Mouse (Mus musculus) hindbrain, embryonic 11.5 days (tissue): ENCODE data around the gene Rab30. TPM values are rescaled to one million over a fixed set of nuclear protein-coding genes. Genes with fewer than 3 reads are reported as not detected.

Experiments used
- ATAC-seq: fragments of 200-750 bp; cut with Nextera tagmentation; 2 replicates; pipeline ENCODE4 v1.8.0; 2017; ENCODE audit warnings: mild to moderate bottlenecking, moderate TSS enrichment, moderate library complexity; ENCODE audit not compliant: low FRiP score
- DNase-seq: peaks from one replicate; pipeline ENCODE4 v3.0.0-alpha.2; 2015; ENCODE audit warnings: low spot score
- H3K27ac ChIP-seq: fragments of 300-500 bp; sonication (generic); 2 replicates; pipeline ENCODE4 v1.5.1; 2014; ENCODE audit warnings: mild to moderate bottlenecking, low read depth, low read length
- H3K27me3 ChIP-seq: fragments of 300-500 bp; sonication (generic); 2 replicates; pipeline ENCODE4 v1.6.1; 2014; ENCODE audit warnings: mild to moderate bottlenecking, low read length, moderate library complexity, mixed read lengths; ENCODE audit not compliant: control insufficient read depth, insufficient read depth
- H3K36me3 ChIP-seq: fragments of 300-500 bp; sonication (generic); 2 replicates; pipeline ENCODE4 v1.6.1; 2014; ENCODE audit warnings: mild to moderate bottlenecking, low read length, moderate library complexity, mixed read lengths; ENCODE audit not compliant: control insufficient read depth, insufficient read depth
- H3K4me1 ChIP-seq: fragments of 300-500 bp; sonication (generic); replicated peaks from 2 replicates; pipeline ENCODE4 v1.6.1; 2014; ENCODE audit warnings: low read length, mixed read lengths; ENCODE audit not compliant: control insufficient read depth, insufficient read depth
- H3K4me2 ChIP-seq: fragments of 300-500 bp; sonication (generic); replicated peaks from 2 replicates; pipeline ENCODE4 v1.6.1; 2014; ENCODE audit warnings: mild to moderate bottlenecking, low read depth, low read length
- H3K4me3 ChIP-seq: fragments of 300-500 bp; sonication (generic); 2 replicates; pipeline ENCODE4 v1.5.1; 2014; ENCODE audit warnings: low read depth, low read length
- H3K9ac ChIP-seq: fragments of 300-500 bp; sonication (generic); 2 replicates; pipeline ENCODE4 v1.6.1; 2014; ENCODE audit warnings: low read depth, low read length
- H3K9me3 ChIP-seq: fragments of 300-500 bp; sonication (generic); 2 replicates; pipeline ENCODE4 v1.6.1; 2016; ENCODE audit warnings: low read length; ENCODE audit not compliant: control insufficient read depth
- WGBS: fragments of 180-500 bp; shearing (Covaris S2); extraction: QIAGEN DNeasy Blood & Tissue Kit; methylation state at CpG from one replicate; pipeline ENCODE4 v1.1.7; 2014; 5-methylcytosine and 5-hydroxymethylcytosine counted together
- polyA plus RNA-seq: library from polyadenylated mRNA; unstranded; fragments of >200 nt; fragmentation: Nextera tagmentation; extraction: Ambion mirVana; gene quantifications from 2 replicates; pipeline ENCODE4 v1.2.1, GENCODE M21; 2014

Rab30 gene
- polyA plus RNA-seq, 1 experiment from 2014 or later: 24.5 TPM

DNA sequence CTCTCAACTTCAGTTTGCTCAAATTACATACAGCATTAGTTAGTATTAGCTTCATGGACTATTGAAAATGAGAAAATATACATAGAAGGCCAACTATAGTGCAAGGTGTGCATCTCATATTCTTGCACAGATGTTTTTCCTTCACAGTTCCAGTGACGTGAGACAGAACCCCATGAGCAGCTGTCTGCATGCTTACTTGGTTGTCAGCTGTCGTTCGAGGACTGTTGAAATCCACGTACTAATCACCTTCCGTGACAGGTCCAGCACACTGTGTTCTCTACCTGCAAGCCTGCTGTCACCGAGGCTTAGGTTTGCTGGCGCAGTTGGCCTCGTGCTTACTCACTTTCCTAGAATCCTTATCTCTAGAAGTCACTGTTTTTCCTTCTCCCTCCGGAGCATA lies 76.5 kb downstream of the Rab30 start:
- Histone ChIP-seq H3K27ac (no peak overlapping the region), H3K4me2 (no peak overlapping the region), H3K27me3 (no peaks in the 10 kb centered on the region), H3K4me1 (no peaks in the 10 kb centered on the region), H3K4me3 (no peak overlapping the region), H3K9ac (no peak overlapping the region), H3K36me3 (no peaks in the 10 kb centered on the region), H3K9me3 (no peaks in the 10 kb centered on the region)
- WGBS: 90% methylated on average over 9 of the region's 9 CpGs
- ATAC-seq (no peak), DNase-seq (no peak)

DNA sequence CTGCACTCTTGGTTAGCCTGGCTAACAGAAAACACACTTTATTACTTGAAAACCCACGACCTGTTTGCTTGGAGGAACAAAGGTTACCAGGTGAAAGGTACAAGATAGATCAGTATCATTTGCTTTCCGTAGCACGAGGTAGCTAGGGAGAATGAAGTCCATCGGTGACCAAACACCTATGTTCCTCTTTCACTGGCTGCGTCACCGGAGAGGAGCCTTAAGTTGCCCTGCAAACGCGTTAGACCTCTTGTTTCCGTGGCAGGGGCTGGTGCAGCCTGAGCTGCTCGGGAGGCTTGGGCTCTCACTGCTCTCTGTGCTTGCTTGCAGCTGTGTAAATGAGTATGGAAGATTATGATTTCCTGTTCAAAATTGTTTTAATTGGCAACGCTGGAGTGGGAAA lies 78.3 kb downstream of the Rab30 start:
- no peak overlapping the region for H3K4me3 ChIP-seq
- ATAC-seq: no peak
- H3K4me2 ChIP-seq: no peak overlapping the region
- DNase-seq: no peak
- no peak overlapping the region for H3K9ac ChIP-seq
- no peaks in the 10 kb centered on the region for H3K36me3 ChIP-seq
- no peaks in the 10 kb centered on the region for H3K9me3 ChIP-seq
- H3K27me3 ChIP-seq: no peaks in the 10 kb centered on the region
- H3K4me1 ChIP-seq: no peaks in the 10 kb centered on the region
- H3K27ac ChIP-seq: no peak overlapping the region
- 89% methylated on average over 11 of the region's 11 CpGs for WGBS

- no peak overlapping the region for H3K27ac ChIP-seq
- 93% methylated on average over 1 of the region's 1 CpGs for WGBS
- no peak overlapping the region for H3K4me3 ChIP-seq
- no peaks in the 10 kb centered on the region for H3K36me3 ChIP-seq
- ATAC-seq (no peak), DNase-seq (no peak)
- no peak overlapping the region for H3K4me2 ChIP-seq
- no peaks in the 10 kb centered on the region for H3K27me3 ChIP-seq
- H3K4me1 ChIP-seq: no peaks in the 10 kb centered on the region
- H3K9ac ChIP-seq: no peak overlapping the region
- no peaks in the 10 kb centered on the region for H3K9me3 ChIP-seq
Measured at GRCm38 (mm10) chr7:92820410-92820809, 79.0 kb downstream of the Rab30 start.

DNA sequence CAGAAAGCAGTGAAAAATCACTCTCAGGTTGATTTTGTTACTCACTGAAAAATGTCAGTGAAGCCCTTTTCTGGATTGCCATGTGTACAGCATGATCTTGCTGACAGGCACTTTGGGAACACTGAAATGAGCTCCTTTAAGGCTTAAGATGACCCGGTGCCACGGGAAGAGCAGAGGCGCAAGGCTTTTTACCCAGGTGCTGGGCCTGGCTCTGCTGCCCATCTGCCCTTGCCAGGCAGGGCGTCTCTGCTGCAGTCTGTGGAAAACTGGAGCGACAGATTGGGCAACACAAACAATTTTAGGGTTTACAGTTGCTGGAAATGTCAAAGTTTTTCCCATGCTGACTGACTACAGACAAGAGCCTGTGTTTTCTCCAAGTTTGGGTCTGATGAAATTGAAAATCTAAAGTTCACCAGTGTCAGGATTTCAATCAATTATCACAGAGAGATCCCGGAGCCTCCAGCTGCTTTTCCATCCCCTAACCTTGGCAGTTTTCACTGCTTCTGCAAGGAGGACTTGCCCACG lies 79.6 kb downstream of the Rab30 start:
- 81% methylated on average over 7 of the region's 7 CpGs for WGBS
- H3K27me3 ChIP-seq: no peaks in the 10 kb centered on the region
- no peak for ATAC-seq

GRCm38 (mm10) chr7:92821871-92822270 lies 80.5 kb downstream of the Rab30 start:
- H3K4me2 ChIP-seq: no peak overlapping the region
- DNase-seq (no peak), ATAC-seq (no peak)
- H3K4me1 ChIP-seq: no peaks in the 10 kb centered on the region
- no peaks in the 10 kb centered on the region for H3K27me3 ChIP-seq
- H3K9me3 ChIP-seq: no peaks in the 10 kb centered on the region
- H3K9ac ChIP-seq: no peak overlapping the region
- no peak overlapping the region for H3K4me3 ChIP-seq
- 75% methylated on average over 4 of the region's 4 CpGs for WGBS
- H3K36me3 ChIP-seq: no peaks in the 10 kb centered on the region
- H3K27ac ChIP-seq: no peak overlapping the region

More for the DNA sequence above, 79.6 kb downstream of the Rab30 start:
- H3K36me3 ChIP-seq: no peaks in the 10 kb centered on the region
- no peak for DNase-seq
- H3K4me3 ChIP-seq: no peak overlapping the region
- no peaks in the 10 kb centered on the region for H3K9me3 ChIP-seq
- no peak overlapping the region for H3K4me2 ChIP-seq
- H3K9ac ChIP-seq: no peak overlapping the region
- no peak overlapping the region for H3K27ac ChIP-seq
- no peaks in the 10 kb centered on the region for H3K4me1 ChIP-seq

DNA sequence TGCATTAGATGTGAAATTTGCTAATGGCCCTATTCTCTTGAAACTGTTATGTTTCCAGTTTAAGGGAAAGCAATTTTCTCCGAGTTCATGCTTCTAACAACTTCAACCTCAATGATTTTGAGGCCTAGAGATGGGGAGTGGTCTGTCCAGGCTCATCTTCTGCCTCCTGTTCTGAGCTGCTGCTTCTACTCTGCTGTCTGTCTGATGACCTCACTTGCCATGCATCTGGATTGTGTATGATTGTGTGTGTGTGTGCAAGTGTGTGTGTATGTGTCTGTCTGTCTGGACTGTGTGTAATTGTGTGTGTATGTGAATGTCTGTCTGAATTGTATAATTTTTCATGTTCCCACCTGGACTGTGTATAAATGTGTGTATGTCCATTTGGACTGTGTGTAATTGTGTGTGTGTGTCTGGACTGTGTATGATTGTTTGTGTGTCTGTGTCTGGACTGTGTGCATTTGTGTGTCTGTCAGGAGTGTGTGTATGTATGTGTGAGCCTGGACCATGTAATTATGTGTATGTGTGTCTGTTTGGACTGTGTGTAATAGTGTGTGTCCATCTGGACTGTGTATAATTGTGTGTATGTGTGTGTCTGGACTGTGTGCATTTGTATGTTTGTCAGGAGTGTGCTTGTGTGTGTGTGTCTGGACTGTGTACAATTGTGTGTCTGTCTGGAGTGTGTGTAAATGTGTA lies 81.2 kb downstream of the Rab30 start:
- Histone ChIP-seq H3K4me1 (no peaks in the 10 kb centered on the region), H3K27ac (no peak overlapping the region), H3K4me2 (no peak overlapping the region), H3K9ac (no peak overlapping the region), H3K9me3 (no peaks in the 10 kb centered on the region), H3K36me3 (no peaks in the 10 kb centered on the region), H3K4me3 (no peak overlapping the region), H3K27me3 (no peaks in the 10 kb centered on the region)
- DNase-seq (no peak), ATAC-seq (no peak)
- WGBS: 68% methylated on average over 1 of the region's 1 CpGs

DNA sequence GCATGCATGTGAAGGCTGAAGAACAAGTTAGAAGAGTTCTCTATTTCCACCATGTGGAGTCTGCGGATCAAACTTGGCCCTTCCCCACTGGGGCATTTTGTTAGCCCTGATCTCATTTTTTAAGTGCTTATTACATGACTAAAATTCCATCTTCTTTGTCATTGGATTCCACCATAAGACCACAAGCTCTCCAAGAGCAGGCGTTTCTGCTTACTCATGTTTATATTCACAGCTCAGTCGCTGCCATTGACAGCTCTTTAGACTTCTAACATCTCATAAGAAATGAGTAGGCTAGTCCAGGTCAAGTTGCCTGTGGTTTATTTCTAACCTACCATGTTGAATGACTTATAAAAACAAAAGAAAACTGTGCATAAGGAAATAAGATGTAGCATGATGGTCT lies 84.8 kb downstream of the Rab30 start:
- DNase-seq (no peak), ATAC-seq (no peak)
- no peak overlapping the region for H3K27ac ChIP-seq
- H3K4me3 ChIP-seq: no peak overlapping the region
- no peaks in the 10 kb centered on the region for H3K9me3 ChIP-seq
- no peak overlapping the region for H3K4me2 ChIP-seq
- H3K4me1 ChIP-seq: no peaks in the 10 kb centered on the region
- H3K27me3 ChIP-seq: no peaks in the 10 kb centered on the region
- 98% methylated on average over 3 of the region's 3 CpGs for WGBS
- no peak overlapping the region for H3K9ac ChIP-seq
- no peaks in the 10 kb centered on the region for H3K36me3 ChIP-seq

DNA sequence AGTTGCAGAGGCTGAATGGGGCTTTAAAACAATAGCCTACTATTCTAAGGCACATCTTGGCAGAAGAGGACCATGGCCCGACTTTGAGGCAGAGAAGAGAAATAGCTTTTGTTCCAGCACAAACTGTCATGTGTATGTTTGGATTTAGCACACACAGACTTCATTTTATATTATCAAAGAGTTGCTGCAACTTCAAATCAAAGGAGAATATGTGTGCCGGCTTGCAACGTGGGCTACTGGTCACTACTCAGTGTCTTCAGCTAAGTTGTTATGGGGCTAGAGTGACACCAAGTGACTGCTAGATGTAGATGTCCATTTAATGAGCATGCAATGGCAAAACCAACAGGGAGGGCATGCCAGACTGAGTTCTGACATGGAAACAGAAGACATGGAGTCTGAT lies 86.6 kb downstream of the Rab30 start:
- DNase-seq: no peak
- no peaks in the 10 kb centered on the region for H3K9me3 ChIP-seq
- ATAC-seq: no peak
- H3K4me2 ChIP-seq: no peak overlapping the region
- H3K27ac ChIP-seq: no peak overlapping the region
- no peaks in the 10 kb centered on the region for H3K4me1 ChIP-seq
- H3K9ac ChIP-seq: no peak overlapping the region
- no peaks in the 10 kb centered on the region for H3K36me3 ChIP-seq
- 61% methylated on average over 3 of the region's 3 CpGs for WGBS
- H3K27me3 ChIP-seq: no peaks in the 10 kb centered on the region
- H3K4me3 ChIP-seq: no peak overlapping the region

DNA sequence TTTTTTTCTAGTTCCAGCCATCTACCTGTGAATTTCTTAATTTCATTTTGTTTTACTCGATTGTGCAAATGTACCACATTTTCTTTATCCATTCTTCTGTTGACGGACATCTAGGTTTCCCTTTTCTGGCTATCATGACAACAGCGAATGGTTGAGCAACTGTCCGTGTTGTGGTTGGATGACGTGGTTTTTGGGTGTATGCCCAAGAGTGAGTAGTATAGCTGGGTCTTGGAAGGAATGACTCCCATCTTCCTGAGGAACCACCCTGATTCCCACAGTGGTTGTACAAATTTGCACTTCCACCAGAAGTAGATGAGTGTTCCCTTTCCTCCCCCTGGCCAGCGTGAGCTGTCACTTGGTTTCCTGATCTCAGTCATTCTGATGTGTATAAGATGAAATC lies 91.0 kb downstream of the Rab30 start:
- Histone ChIP-seq H3K4me2 (no peak overlapping the region), H3K27ac (no peak overlapping the region), H3K36me3 (no peaks in the 10 kb centered on the region), H3K9me3 (no peaks in the 10 kb centered on the region), H3K4me3 (no peak overlapping the region), H3K27me3 (no peaks in the 10 kb centered on the region), H3K9ac (no peak overlapping the region), H3K4me1 (no peaks in the 10 kb centered on the region)
- no peak for DNase-seq
- no peak for ATAC-seq
- 90% methylated on average over 6 of the region's 6 CpGs for WGBS
